In genomic region chr6:30675281-30675771, GRCm38 (mm10) we compare ENCODE assay signal across 9 mouse cellular contexts. TPM values are rescaled to one million over a fixed set of nuclear protein-coding genes. Genes with fewer than 3 reads are reported as not detected.
A peak's percentile ranks its signal among the peaks of the same experiment; 100 is the strongest.
DNase-seq lines count a peak whose midpoint lies in the region; ATAC-seq and TF ChIP-seq lines count a peak whose summit lies in the region.
"Had no signal": no experiment of that assay in that cellular context is flagged by ENCODE, and none has a peak within 500 bp of the region (broad histone marks: within the 10 kb centered on the region; RNA-seq: fewer than 3 reads in every experiment).

No protein-coding gene starts in this region.

- no peaks in the 10 kb centered on the region for H3K27me3 ChIP-seq in cerebellum, adult 2 months (ENCODE audit: control insufficient read depth, insufficient read depth, low read length)
- H3K27me3 ChIP-seq in lung, postnatal 0 days (replicated peaks; ENCODE audit: insufficient read depth, low read length), result no peaks in the 10 kb centered on the region

- intact Hi-C loops in left cerebral cortex, postnatal 14 days (cut with DNase I), result loop anchor here (5.0 kb wide), 1 partner anchor 123 kb away; no protein-coding TSS in a partner anchor

- ATAC-seq in erythroblast, adult 5-6 weeks (replicated peaks; ENCODE audit: low FRiP score, poor library complexity, severe bottlenecking), result 0 out of 2 replicates have a peak, but pooled peaks have one; percentile 37
- ATAC-seq in lung, postnatal 0 days, result no peak

- TF ChIP-seq CTCF in cerebellum, adult 2 months (IDR thresholded peaks at IDR 0.05; ENCODE audit: borderline replicate concordance, insufficient read depth, low read depth, low read length), result no peak
- TF ChIP-seq CTCF in lung, postnatal 0 days (IDR thresholded peaks at IDR 0.05), result no peak

- no peak for TF ChIP-seq EP300 in lung, postnatal 0 days (IDR thresholded peaks at IDR 0.05)

- H3K9me3 ChIP-seq in lung, postnatal 0 days (ENCODE audit: low read length), result no peaks in the 10 kb centered on the region

- H3K4me2 ChIP-seq in lung, postnatal 0 days (replicated peaks; ENCODE audit: low read depth, low read length), result peak overlapping the region; percentile 38

- peak; percentile 12 to 32 for DNase-seq in cerebellum, adult 2 months
- no peak for DNase-seq in cerebellum, adult 11-12 months
- DNase-seq in MN1 (ENCODE audit: low spot score) (peak; percentile 51), adipocyte (ENCODE audit: low spot score) (no peak)
- DNase-seq in heart, postnatal 4 days, result peak; percentile 34
- peak; percentile 17 for DNase-seq in lung, postnatal 0 days (ENCODE audit: low spot score)
- DNase-seq in left cerebral cortex, postnatal 14 days (ENCODE audit: low spot score in 2 of 2), result no peak

- H3K4me1 ChIP-seq in cerebellum, adult 2 months (ENCODE audit: control insufficient read depth, insufficient read depth, low read length), result peaks cover 2% of the 10 kb centered on the region; the same call in 1 of the 2 replicates
- peaks cover 4% of the 10 kb centered on the region; the same call in 1 of the 2 replicates for H3K4me1 ChIP-seq in lung, postnatal 0 days (ENCODE audit: insufficient read depth, low read depth, low read length)

- no peak overlapping the region for H3K9ac ChIP-seq in lung, postnatal 0 days (replicated peaks; ENCODE audit: low read depth)

- 34% methylated on average over 11 of the region's 11 CpGs for WGBS in cerebellum, adult 2 months
- 18% methylated on average over 11 of the region's 11 CpGs for WGBS in lung, postnatal 0 days

- H3K36me3 ChIP-seq in lung, postnatal 0 days (ENCODE audit: insufficient read depth, low read length), result no peaks in the 10 kb centered on the region

- no peak for TF ChIP-seq POLR2A in cerebellum, adult 2 months (IDR thresholded peaks at IDR 0.05; ENCODE audit: borderline replicate concordance, insufficient read depth, low read length)

- H3K4me3 ChIP-seq in cerebellum, adult 2 months (replicated peaks; ENCODE audit: insufficient read depth, low read depth, low read length), result no peak overlapping the region
- H3K4me3 ChIP-seq in lung, postnatal 0 days (ENCODE audit: low read depth, low read length), result no peak overlapping the region

- H3K27ac ChIP-seq in cerebellum, adult 2 months (ENCODE audit: insufficient read depth, low read length), result no peak overlapping the region
- H3K27ac ChIP-seq in lung, postnatal 0 days (ENCODE audit: low read length), result peak overlapping the region; percentile 17; the same call in 1 of the 2 replicates
- H3K27ac ChIP-seq: macrophage had no signal

RNA-seq across cellular contexts. Expression of gene Cep41, which starts 18.2 kb away (rescaled TPM):
- 4.0 and 4.1 TPM in 2 replicates for polyA plus RNA-seq in cerebellum, adult 2 months (2012; rRNA removed)
- 3.5 and 5.0 TPM in 2 replicates for total RNA-seq in erythroblast, adult 5-6 weeks (2015; ENCODE audit: low replicate concordance)
- 0.77 and 4.5 TPM in 2 replicates for total RNA-seq in erythroblast, adult 5-6 weeks (2017; ENCODE audit: low replicate concordance)
- total RNA-seq in heart, postnatal 4 days (2021), result 1 to 10 TPM; 4.2 to 8.0 TPM
- polyA plus RNA-seq in lung, postnatal 0 days (2015; fragmentation: Nextera tagmentation; extraction: Ambion mirVana), result 6.1 and 6.3 TPM in 2 replicates
- 1 to 10 TPM; 7.2 to 7.4 TPM for total RNA-seq in left cerebral cortex, postnatal 14 days (2021)

RNA-seq across cellular contexts. Expression of gene Cpa1, which starts 36.3 kb away (rescaled TPM):
- polyA plus RNA-seq in cerebellum, adult 2 months (2012; rRNA removed), result not detected in 2 replicates
- total RNA-seq in erythroblast, adult 5-6 weeks (2015; ENCODE audit: low replicate concordance), result not detected in 2 replicates
- total RNA-seq in erythroblast, adult 5-6 weeks (2017; ENCODE audit: low replicate concordance), result not detected in 2 replicates
- total RNA-seq in heart, postnatal 4 days (2021), result 1 to 10 TPM; 3.4 to 3.7 TPM
- 8.8 and 11.2 TPM in 2 replicates for polyA plus RNA-seq in lung, postnatal 0 days (2015; fragmentation: Nextera tagmentation; extraction: Ambion mirVana)
- not detected for total RNA-seq in left cerebral cortex, postnatal 14 days (2021)
- polyA plus RNA-seq: macrophage had no signal

RNA-seq across cellular contexts. Expression of gene Mest, which starts 48.0 kb away (rescaled TPM):
- 25.3 and 32.9 TPM in 2 replicates for polyA plus RNA-seq in cerebellum, adult 2 months (2012; rRNA removed)
- not detected in 2 replicates for total RNA-seq in erythroblast, adult 5-6 weeks (2015; ENCODE audit: low replicate concordance)
- not detected in 2 replicates for total RNA-seq in erythroblast, adult 5-6 weeks (2017; ENCODE audit: low replicate concordance)
- total RNA-seq in heart, postnatal 4 days (2021), result 100 to 1,000 TPM; 504 to 641 TPM
- polyA plus RNA-seq in lung, postnatal 0 days (2015; fragmentation: Nextera tagmentation; extraction: Ambion mirVana), result 436 and 472 TPM in 2 replicates
- 100 to 1,000 TPM; 115 to 130 TPM for total RNA-seq in left cerebral cortex, postnatal 14 days (2021)

Comparison
In these comparisons a context has a peak if more than half of its experiments do, and no peak if none do; other contexts are left out.
1. DNase-seq: peak in cerebellum, adult 2 months (2 of 2), MN1 (single experiment), heart, postnatal 4 days (single experiment) and lung, postnatal 0 days (single experiment); none in cerebellum, adult 11-12 months (single experiment), adipocyte (single experiment) and left cerebral cortex, postnatal 14 days (0 of 2).
2. RNA of gene Cpa1, which starts 36.3 kb away (total RNA-seq): 3.4 to 3.7 TPM in heart, postnatal 4 days; not detected in erythroblast, adult 5-6 weeks and not detected in left cerebral cortex, postnatal 14 days; every median in the first group is over 4 times any median in the second.
3. RNA of gene Mest, which starts 48.0 kb away (total RNA-seq): 504 to 641 TPM in heart, postnatal 4 days and 115 to 130 TPM in left cerebral cortex, postnatal 14 days; not detected in erythroblast, adult 5-6 weeks; every median in the first group is over 100 times any median in the second.